Mouse (Mus musculus): ENCODE measurements around the gene Ip6k2. TPM values are rescaled to one million over a fixed set of nuclear protein-coding genes. Genes with fewer than 3 reads are reported as not detected.
A peak's percentile ranks its signal among the peaks of the same experiment; 100 is the strongest.

Gene Ip6k2
- total and polyA plus RNA-seq, 3 experiments = 23.6 to 28.4 (median 27.2) TPM

- H3K4me3 ChIP-seq (replicated peaks in 1 of 3; ENCODE audit: low read depth in 2 of 3, low read length in 2 of 3, poor library complexity in 1 of 3) = no peak overlapping the region
- H3K9me3 ChIP-seq (replicated peaks; ENCODE audit: low read length) = no peaks in the 10 kb centered on the region
Observed at GRCm38 (mm10) chr9:108807674-108808073, 24.1 kb downstream of the Ip6k2 start.

GRCm38 (mm10) chr9:108808163-108808665, 24.6 kb downstream of the Ip6k2 start, which contains the start of gene Nckipsd:
Gene Nckipsd, plus strand, starts transcription at chr9:108808368.
- H3K9me3 ChIP-seq (replicated peaks; ENCODE audit: low read length) = no peaks in the 10 kb centered on the region
- H3K27me3 ChIP-seq (replicated peaks) = no peaks in the 10 kb centered on the region
- dilution Hi-C loops (cut with MboI; ENCODE audit: extremely low pct_ligation_motif_present, extremely low pct_unique_long_range_greater_than_20kb, low sequenced_read_pairs) (no loop called here), in situ Hi-C loops (cut with MboI; ENCODE audit: low pct_ligation_motif_present, low pct_unique_long_range_greater_than_20kb, low sequenced_read_pairs) (loop anchor here (10.0 kb wide), 1 partner anchor 53 kb away; no protein-coding TSS in a partner anchor)
- peak within 1 kb of the TSS; percentile 77 to 96 (median 77) for H3K4me3 ChIP-seq (replicated peaks in 1 of 3; ENCODE audit: low read depth in 2 of 3, low read length in 2 of 3, poor library complexity in 1 of 3)
- H3K9ac ChIP-seq (ENCODE audit: insufficient read depth, low read depth) = peak within 1 kb of the TSS; percentile 54; the same call in 1 of the 2 replicates
- H3K79me2 ChIP-seq (replicated peaks; ENCODE audit: control insufficient read depth, extremely low read depth, insufficient read depth, poor library complexity, severe bottlenecking) = no peaks in the 10 kb centered on the region
- peaks cover 13 to 39% of the 10 kb centered on the region in 2 experiments for H3K4me1 ChIP-seq (ENCODE audit: control insufficient read depth in 1 of 2, insufficient read depth in 2 of 2)
- DNase-seq (ENCODE audit: extremely low read depth) = peak; percentile 83
- peak within 1 kb of the TSS; percentile 4; the same call in 1 of the 2 replicates for H3K27ac ChIP-seq (ENCODE audit: insufficient read depth, low read depth)
- peaks cover 43 to 72% of the 10 kb centered on the region in 2 experiments for H3K36me3 ChIP-seq (replicated peaks in 1 of 2; ENCODE audit: control insufficient read depth in 1 of 2, insufficient read depth in 1 of 2, low read length in 1 of 2)
- H3K4me2 ChIP-seq (ENCODE audit: insufficient read depth, low read depth, poor library complexity, severe bottlenecking) = peak within 1 kb of the TSS; percentile 74
- TF ChIP-seq MAX (IDR thresholded peaks at IDR 0.05; ENCODE audit: low read length) = no peak
- peak; percentile 65; the same call in 1 of the 2 replicates for TF ChIP-seq NELFE (IDR thresholded peaks at IDR 0.05; ENCODE audit: low read depth, low read length)
- no peak for TF ChIP-seq UBTF (IDR thresholded peaks at IDR 0.05; ENCODE audit: low read depth, low read length)
- TF ChIP-seq CHD1 (IDR thresholded peaks at IDR 0.05; ENCODE audit: low read depth, low read length) = no peak
- no peak for TF ChIP-seq GABPA (IDR thresholded peaks at IDR 0.05; ENCODE audit: insufficient replicate concordance, low read depth, low read length)
- TF ChIP-seq POLR2AphosphoS2 (IDR thresholded peaks at IDR 0.05; ENCODE audit: low read depth, low read length) = no peak
- peak; percentile 62; the same call in 1 of the 2 replicates for TF ChIP-seq TCF12 (IDR thresholded peaks at IDR 0.05; ENCODE audit: low read depth, low read length)
- TF ChIP-seq PAX5 (IDR thresholded peaks at IDR 0.05; ENCODE audit: low read length) = no peak
- no peak for TF ChIP-seq JUN (IDR thresholded peaks at IDR 0.05; ENCODE audit: insufficient read depth, low read depth, low read length)
- TF ChIP-seq MXI1 (IDR thresholded peaks at IDR 0.05; ENCODE audit: low read depth, low read length) = peak; percentile 63; the same call in 1 of the 2 replicates
- no peak for TF ChIP-seq KAT2A (IDR thresholded peaks at IDR 0.05; ENCODE audit: insufficient replicate concordance, low read length)
- TF ChIP-seq E2F4 (IDR thresholded peaks at IDR 0.05; ENCODE audit: insufficient replicate concordance, low read depth, low read length) = no peak
- TF ChIP-seq MEF2A (IDR thresholded peaks at IDR 0.05; ENCODE audit: borderline replicate concordance, low read depth, low read length) = no peak; the same call in 1 of the 2 replicates
- no peak for TF ChIP-seq CHD2 (IDR thresholded peaks at IDR 0.05; ENCODE audit: low read length)
- TF ChIP-seq IRF4 (IDR thresholded peaks at IDR 0.05; ENCODE audit: low read depth, low read length) = 0 out of 2 replicates have a peak, but pooled peaks have one; percentile 6
- TF ChIP-seq USF1 (IDR thresholded peaks at IDR 0.05; ENCODE audit: low read depth, low read length) = peak; percentile 29; the same call in 1 of the 2 replicates
- no peak for TF ChIP-seq ZNF384 (IDR thresholded peaks at IDR 0.05; ENCODE audit: low read depth, low read length)
- TF ChIP-seq BHLHE40 (IDR thresholded peaks at IDR 0.05; ENCODE audit: low read depth, low read length) = peak; percentile 66
- peak; percentile 17; the same call in 1 of the 2 replicates for TF ChIP-seq HCFC1 (IDR thresholded peaks at IDR 0.05; ENCODE audit: low read depth, low read length)
- no peak for TF ChIP-seq ZC3H11A (IDR thresholded peaks at IDR 0.05; ENCODE audit: low read depth, low read length)
- TF ChIP-seq SMC3 (IDR thresholded peaks at IDR 0.05; ENCODE audit: low read depth, low read length) = peak; percentile 72
- TF ChIP-seq TBP (conservative IDR thresholded peaks at IDR 0.05; ENCODE audit: low read depth, low read length) = no peak
- TF ChIP-seq MAFK (IDR thresholded peaks at IDR 0.05; ENCODE audit: insufficient replicate concordance, low read length) = no peak
- TF ChIP-seq POLR2A (IDR thresholded peaks at IDR 0.05; ENCODE audit: low read depth, low read length) = peak; percentile 57
- TF ChIP-seq NRF1 (IDR thresholded peaks at IDR 0.05; ENCODE audit: low read depth, low read length) = peak; percentile 98

More at GRCm38 (mm10) chr9:108807674-108808073, 24.1 kb downstream of the Ip6k2 start:
- DNase-seq (ENCODE audit: extremely low read depth) = no peak
- in situ Hi-C loops (cut with MboI; ENCODE audit: low pct_ligation_motif_present, low pct_unique_long_range_greater_than_20kb, low sequenced_read_pairs) = loop anchor here (10.0 kb wide), 1 partner anchor 53 kb away; no protein-coding TSS in a partner anchor
- peaks cover 13 to 36% of the 10 kb centered on the region in 2 experiments for H3K4me1 ChIP-seq (ENCODE audit: control insufficient read depth in 1 of 2, insufficient read depth in 2 of 2)
- no peaks in the 10 kb centered on the region for H3K27me3 ChIP-seq (replicated peaks)
- peaks cover 41 to 71% of the 10 kb centered on the region in 2 experiments for H3K36me3 ChIP-seq (replicated peaks in 1 of 2; ENCODE audit: control insufficient read depth in 1 of 2, insufficient read depth in 1 of 2, low read length in 1 of 2)
- no peaks in the 10 kb centered on the region for H3K79me2 ChIP-seq (replicated peaks; ENCODE audit: control insufficient read depth, extremely low read depth, insufficient read depth, poor library complexity, severe bottlenecking)
- TF ChIP-seq ZKSCAN1 (IDR thresholded peaks at IDR 0.05; ENCODE audit: borderline replicate concordance, low read depth, low read length) = no peak
- no peak for TF ChIP-seq RCOR1 (conservative IDR thresholded peaks at IDR 0.05; ENCODE audit: low read depth, low read length)
- no peak for TF ChIP-seq RAD21 (IDR thresholded peaks at IDR 0.05; ENCODE audit: low read depth, low read length)
- TF ChIP-seq MAFK (IDR thresholded peaks at IDR 0.05; ENCODE audit: insufficient replicate concordance, low read length) = no peak
- no peak for TF ChIP-seq POLR2A (IDR thresholded peaks at IDR 0.05; ENCODE audit: low read depth, low read length)
- TF ChIP-seq CHD1 (IDR thresholded peaks at IDR 0.05; ENCODE audit: low read depth, low read length) = no peak
- no peak for TF ChIP-seq EP300 (IDR thresholded peaks at IDR 0.05; ENCODE audit: low read length)
- TF ChIP-seq MEF2A (IDR thresholded peaks at IDR 0.05; ENCODE audit: borderline replicate concordance, low read depth, low read length) = no peak
- no peak for TF ChIP-seq HCFC1 (IDR thresholded peaks at IDR 0.05; ENCODE audit: low read depth, low read length)
- TF ChIP-seq ETS1 (conservative IDR thresholded peaks at IDR 0.05; ENCODE audit: low read depth, low read length) = no peak
- no peak for TF ChIP-seq NELFE (IDR thresholded peaks at IDR 0.05; ENCODE audit: low read depth, low read length)
- TF ChIP-seq USF1 (IDR thresholded peaks at IDR 0.05; ENCODE audit: low read depth, low read length) = no peak
- no peak for TF ChIP-seq NRF1 (IDR thresholded peaks at IDR 0.05; ENCODE audit: low read depth, low read length)
- TF ChIP-seq JUND (conservative IDR thresholded peaks at IDR 0.05; ENCODE audit: low read depth, low read length) = no peak
- no peak for TF ChIP-seq PAX5 (IDR thresholded peaks at IDR 0.05; ENCODE audit: low read length)
- no peak for TF ChIP-seq UBTF (IDR thresholded peaks at IDR 0.05; ENCODE audit: low read depth, low read length)
- no peak for TF ChIP-seq TCF12 (IDR thresholded peaks at IDR 0.05; ENCODE audit: low read depth, low read length)
- no peak for TF ChIP-seq TBP (conservative IDR thresholded peaks at IDR 0.05; ENCODE audit: low read depth, low read length)
- no peak overlapping the region for H3K9ac ChIP-seq (ENCODE audit: insufficient read depth, low read depth)
- no peak overlapping the region for H3K27ac ChIP-seq (ENCODE audit: insufficient read depth, low read depth)
- dilution Hi-C loops (cut with MboI; ENCODE audit: extremely low pct_ligation_motif_present, extremely low pct_unique_long_range_greater_than_20kb, low sequenced_read_pairs) = no loop called here
- no peak overlapping the region for H3K4me2 ChIP-seq (ENCODE audit: insufficient read depth, low read depth, poor library complexity, severe bottlenecking)
